Mouse (Mus musculus) intestine, postnatal 0 days (tissue): Measurements from ENCODE around the gene Entpd1. TPM values are rescaled to one million over a fixed set of nuclear protein-coding genes. Genes with fewer than 3 reads are reported as not detected.

Experiments
- ATAC-seq: fragments of 200-750 bp; cut with Nextera tagmentation; 2 replicates; pipeline ENCODE4 v1.8.0; 2017; ENCODE audit warnings: mild to moderate bottlenecking, moderate TSS enrichment, moderate library complexity
- H3K27ac ChIP-seq: fragments of 300-500 bp; sonication (generic); 2 replicates; pipeline ENCODE4 v1.5.1; 2014; ENCODE audit warnings: mild to moderate bottlenecking, low read depth, low read length, moderate library complexity
- H3K27me3 ChIP-seq: fragments of 300-500 bp; sonication (generic); replicated peaks from 2 replicates; pipeline ENCODE4 v1.6.1; 2014; ENCODE audit warnings: low read length, mixed read lengths; ENCODE audit not compliant: control insufficient read depth, insufficient read depth
- H3K36me3 ChIP-seq: fragments of 300-500 bp; sonication (generic); 2 replicates; pipeline ENCODE4 v1.6.1; 2014; ENCODE audit warnings: mild to moderate bottlenecking, moderate library complexity; ENCODE audit not compliant: control insufficient read depth, insufficient read depth
- H3K4me1 ChIP-seq: fragments of 300-500 bp; sonication (generic); replicated peaks from 2 replicates; pipeline ENCODE4 v1.6.1; 2014; ENCODE audit warnings: antibody characterized with exemption, low read length, mixed read lengths; ENCODE audit not compliant: control insufficient read depth, insufficient read depth
- H3K4me2 ChIP-seq: fragments of 300-500 bp; sonication (generic); replicated peaks from 2 replicates; pipeline ENCODE4 v1.6.1; 2014; ENCODE audit warnings: low read depth, mild to moderate bottlenecking, moderate library complexity
- H3K4me3 ChIP-seq: fragments of 300-500 bp; sonication (generic); 2 replicates; pipeline ENCODE4 v1.5.1; 2014; ENCODE audit warnings: low read depth, low read length
- H3K9ac ChIP-seq: fragments of 300-500 bp; sonication (generic); 2 replicates; pipeline ENCODE4 v1.6.1; 2014; ENCODE audit warnings: mild to moderate bottlenecking, low read depth, low read length
- H3K9me3 ChIP-seq: fragments of 300-500 bp; sonication (generic); 2 replicates; pipeline ENCODE4 v1.6.1; 2016; ENCODE audit warnings: mixed run types; ENCODE audit not compliant: control insufficient read depth
- CTCF ChIP-seq: sonication (generic); IDR thresholded peaks from 2 replicates; pipeline ENCODE4 v1.5.1; 2016; ENCODE audit warnings: low read depth, mild to moderate bottlenecking, control low read depth, antibody characterized with exemption, moderate library complexity
- WGBS: fragments of 180-500 bp; shearing (Covaris S2); extraction: QIAGEN DNeasy Blood & Tissue Kit; methylation state at CpG from one replicate; pipeline ENCODE4 v1.1.7; 2014; 5-methylcytosine and 5-hydroxymethylcytosine counted together
- polyA plus RNA-seq: library from polyadenylated mRNA; unstranded; fragments of >200 nt; fragmentation: Nextera tagmentation; extraction: Ambion mirVana; gene quantifications from 2 replicates; pipeline ENCODE4 v1.2.1, GENCODE M21; 2015

Entpd1 gene
- polyA plus RNA-seq, 1 experiment from 2014 or later: 6.8 TPM

DNA sequence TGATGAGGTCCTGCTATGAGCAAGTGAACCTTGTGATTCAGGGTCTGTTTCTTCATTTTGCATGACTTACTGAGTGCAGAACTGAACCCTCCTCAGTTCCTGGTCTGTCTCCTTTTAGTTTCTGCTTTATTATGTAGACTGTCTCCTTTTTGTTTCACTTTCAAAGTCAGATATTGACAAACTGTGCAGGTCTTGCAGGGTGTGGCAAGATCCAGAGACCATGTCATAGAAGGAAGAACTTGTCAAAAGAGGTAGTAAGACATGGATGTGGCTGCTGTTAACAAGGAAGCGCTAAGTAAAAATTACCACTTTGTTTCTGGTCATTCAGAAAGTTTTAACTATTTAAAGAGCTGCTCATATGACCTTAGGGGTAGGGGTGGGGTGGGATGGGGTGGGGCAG, 72.0 kb downstream of the Entpd1 start:
- no peak overlapping the region for H3K4me3 ChIP-seq
- no peak overlapping the region for H3K9ac ChIP-seq
- H3K9me3 ChIP-seq: no peaks in the 10 kb centered on the region
- WGBS: 75% methylated on average over 1 of the region's 1 CpGs
- no peak overlapping the region for H3K27ac ChIP-seq
- H3K4me1 ChIP-seq: no peaks in the 10 kb centered on the region; the same call in 1 of the 2 replicates
- peak; percentile 33; the same call in 1 of the 2 replicates for ATAC-seq
- no peaks in the 10 kb centered on the region for H3K36me3 ChIP-seq
- no peaks in the 10 kb centered on the region for H3K27me3 ChIP-seq
- no peak for TF ChIP-seq CTCF
- H3K4me2 ChIP-seq: no peak overlapping the region

DNA sequence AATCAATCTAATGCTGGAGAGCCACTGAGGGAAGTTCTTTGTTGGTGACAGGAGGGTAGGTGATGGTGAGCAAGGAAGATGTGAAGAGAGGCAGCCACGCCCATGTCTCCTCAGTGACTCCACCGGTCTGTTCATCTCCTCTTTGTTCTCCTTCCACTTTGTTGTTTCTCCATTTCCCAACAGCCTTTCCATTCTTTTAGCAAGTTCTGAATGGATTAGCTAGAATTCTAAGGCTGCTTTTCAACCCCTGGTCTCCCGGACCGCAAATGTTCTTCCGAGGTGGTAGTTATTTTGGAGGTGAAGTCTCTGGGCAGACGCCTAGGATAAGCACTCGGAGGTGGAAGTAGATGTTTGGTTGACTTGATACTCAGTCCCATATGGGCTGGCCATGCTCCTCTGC, 72.4 kb downstream of the Entpd1 start:
- no peaks in the 10 kb centered on the region for H3K27me3 ChIP-seq
- no peak overlapping the region for H3K4me2 ChIP-seq
- no peak overlapping the region for H3K9ac ChIP-seq
- H3K9me3 ChIP-seq: no peaks in the 10 kb centered on the region
- H3K4me1 ChIP-seq: no peaks in the 10 kb centered on the region
- no peak for TF ChIP-seq CTCF
- no peak overlapping the region for H3K4me3 ChIP-seq
- WGBS: 90% methylated on average over 7 of the region's 7 CpGs
- H3K36me3 ChIP-seq: no peaks in the 10 kb centered on the region
- ATAC-seq: 0 out of 2 replicates have a peak, but pooled peaks have one; percentile 6
- H3K27ac ChIP-seq: no peak overlapping the region

DNA sequence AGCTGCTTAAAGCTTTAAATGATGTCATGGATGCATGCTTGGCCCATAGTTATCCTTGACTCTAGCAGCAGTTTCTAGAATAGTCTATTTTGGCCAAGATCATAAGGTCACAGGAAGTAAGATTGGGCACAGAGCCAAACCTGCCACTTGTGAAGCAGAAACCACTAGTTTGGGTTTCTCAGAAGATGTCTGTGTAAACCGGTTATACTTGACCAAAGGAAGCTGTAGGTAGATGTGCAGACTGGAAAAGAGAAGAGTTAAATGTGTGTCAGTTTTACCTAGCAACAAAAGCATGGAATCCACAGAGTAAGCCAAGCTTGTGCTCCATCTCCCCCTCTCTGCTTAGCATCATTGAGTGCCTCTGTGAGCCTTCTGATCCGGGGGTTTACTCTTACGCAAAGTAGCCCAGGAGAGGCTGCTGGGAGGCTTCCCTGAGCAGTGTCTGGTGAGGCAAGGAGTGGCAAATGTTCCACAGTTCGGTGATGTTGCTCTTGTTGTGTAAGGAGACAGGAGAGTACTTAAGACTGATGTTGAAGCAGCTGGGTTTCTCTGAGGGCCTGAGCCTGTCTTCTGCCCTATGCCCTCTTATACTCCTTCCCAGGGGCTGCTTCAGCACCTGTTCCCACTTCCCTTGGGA, 75.2 kb downstream of the Entpd1 start:
- no peak overlapping the region for H3K4me2 ChIP-seq
- no peak for ATAC-seq
- H3K4me3 ChIP-seq: no peak overlapping the region
- no peak overlapping the region for H3K27ac ChIP-seq
- no peaks in the 10 kb centered on the region for H3K4me1 ChIP-seq
- no peaks in the 10 kb centered on the region for H3K36me3 ChIP-seq
- no peaks in the 10 kb centered on the region for H3K27me3 ChIP-seq
- TF ChIP-seq CTCF: no peak
- H3K9me3 ChIP-seq: no peaks in the 10 kb centered on the region
- H3K9ac ChIP-seq: no peak overlapping the region
- WGBS: 66% methylated on average over 4 of the region's 4 CpGs

DNA sequence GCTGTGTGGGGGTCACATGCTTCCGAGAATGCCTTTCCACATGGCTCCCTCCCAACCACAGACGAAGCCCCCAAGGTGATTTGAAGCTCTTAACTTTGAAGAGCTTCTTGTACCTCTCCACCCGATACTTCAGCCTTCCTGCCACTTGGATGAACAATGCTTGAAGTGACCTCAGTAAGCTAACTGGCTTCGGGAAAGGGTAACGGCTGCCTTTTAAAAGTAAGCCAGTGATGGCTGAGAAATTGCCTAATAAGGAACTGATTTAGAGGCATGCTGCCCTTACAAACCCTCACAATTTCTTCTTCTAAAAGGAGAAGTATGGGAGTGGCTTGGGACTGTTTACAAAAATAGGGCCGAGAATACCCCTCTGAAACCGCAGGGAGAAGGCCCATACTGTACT, 81.0 kb downstream of the Entpd1 start:
- 80% methylated on average over 7 of the region's 7 CpGs for WGBS
- no peak overlapping the region for H3K27ac ChIP-seq
- no peaks in the 10 kb centered on the region for H3K4me1 ChIP-seq

DNA sequence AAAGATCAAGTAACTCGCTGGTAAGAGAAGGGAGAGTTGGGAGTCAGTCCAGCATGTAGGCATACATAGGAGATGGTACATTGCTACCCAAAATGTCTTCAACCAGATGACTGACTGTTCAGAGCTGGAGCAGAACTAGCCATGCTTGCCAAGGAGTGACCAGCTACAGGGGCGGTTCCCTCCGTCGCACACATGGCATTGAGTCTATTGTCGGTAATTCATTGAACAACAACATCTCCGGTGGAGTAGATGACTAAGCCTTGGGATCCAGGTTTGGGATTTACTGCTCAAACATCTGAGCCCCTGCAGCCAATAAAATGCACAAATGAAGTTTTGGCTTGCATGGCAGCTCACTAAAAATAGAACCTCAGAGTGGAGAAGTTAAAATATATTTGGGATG, 84.0 kb downstream of the Entpd1 start:
- H3K27me3 ChIP-seq: no peaks in the 10 kb centered on the region
- no peak for TF ChIP-seq CTCF
- H3K36me3 ChIP-seq: no peaks in the 10 kb centered on the region
- H3K9me3 ChIP-seq: no peaks in the 10 kb centered on the region
- H3K4me3 ChIP-seq: no peak overlapping the region
- H3K4me1 ChIP-seq: no peaks in the 10 kb centered on the region
- no peak overlapping the region for H3K9ac ChIP-seq
- no peak overlapping the region for H3K4me2 ChIP-seq
- no peak for ATAC-seq
- H3K27ac ChIP-seq: no peak overlapping the region
- 72% methylated on average over 6 of the region's 6 CpGs for WGBS

More for the DNA sequence above, 81.0 kb downstream of the Entpd1 start:
- Histone ChIP-seq H3K9me3 (no peaks in the 10 kb centered on the region), H3K4me3 (no peak overlapping the region), H3K4me2 (no peak overlapping the region), H3K9ac (no peak overlapping the region), H3K36me3 (no peaks in the 10 kb centered on the region), H3K27me3 (no peaks in the 10 kb centered on the region)
- no peak for TF ChIP-seq CTCF
- ATAC-seq: no peak

DNA sequence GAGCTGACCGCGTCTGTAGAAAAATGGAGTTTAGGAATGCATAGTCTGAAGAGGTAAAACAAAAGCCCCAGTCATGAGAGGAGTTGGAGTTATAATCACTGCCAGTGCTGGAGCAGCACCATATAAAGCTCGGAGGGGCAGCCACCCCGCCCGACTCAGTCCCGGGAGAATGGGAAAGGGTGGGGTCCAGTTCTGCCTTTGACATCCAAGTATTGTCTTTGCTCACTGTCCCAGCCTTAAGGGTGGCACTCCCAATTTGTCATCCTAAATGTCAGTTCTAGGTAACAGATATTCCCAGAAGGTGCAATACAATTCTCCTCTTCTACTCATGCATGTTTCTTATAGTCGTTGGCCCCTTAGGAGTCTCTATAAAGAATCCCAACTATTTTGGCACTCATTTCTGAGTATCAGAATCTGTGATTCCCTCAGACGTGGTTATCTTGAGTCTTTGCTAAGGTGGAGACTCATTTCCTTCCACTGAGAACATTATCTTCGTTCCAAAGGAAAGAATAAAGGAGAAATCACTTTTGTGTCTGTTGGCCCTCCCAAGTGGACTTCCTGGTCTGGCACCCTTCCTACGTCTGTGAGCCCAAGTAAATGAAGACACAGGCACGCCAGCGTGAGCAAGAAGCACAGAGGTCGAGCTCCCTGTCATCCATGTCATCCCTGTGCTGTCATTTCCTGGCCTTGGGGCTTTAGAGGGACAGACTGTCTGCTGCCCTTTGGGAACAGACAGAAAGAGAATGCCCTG, 86.1 kb downstream of the Entpd1 start:
- Histone ChIP-seq H3K9me3 (no peaks in the 10 kb centered on the region), H3K9ac (no peak overlapping the region), H3K27ac (no peak overlapping the region), H3K27me3 (no peaks in the 10 kb centered on the region), H3K4me1 (no peaks in the 10 kb centered on the region), H3K36me3 (no peaks in the 10 kb centered on the region), H3K4me3 (no peak overlapping the region), H3K4me2 (no peak overlapping the region)
- no peak for TF ChIP-seq CTCF
- ATAC-seq: no peak
- 65% methylated on average over 13 of the region's 13 CpGs for WGBS
